Mouse (Mus musculus) retina, postnatal 1 day (tissue): ENCODE measurements at regions not wholly inside any gene's neighbourhood (a gene's known extent, or its start where the extent isn't known, plus 50 kb on each side); places are given as distances from the start of the nearest gene placed in this dataset.
A peak's percentile ranks its signal among the peaks of the same experiment; 100 is the strongest.

Experiments used
- DNase-seq: peaks from one replicate; pipeline ENCODE4 v3.0.0-alpha.2; 2012

DNA sequence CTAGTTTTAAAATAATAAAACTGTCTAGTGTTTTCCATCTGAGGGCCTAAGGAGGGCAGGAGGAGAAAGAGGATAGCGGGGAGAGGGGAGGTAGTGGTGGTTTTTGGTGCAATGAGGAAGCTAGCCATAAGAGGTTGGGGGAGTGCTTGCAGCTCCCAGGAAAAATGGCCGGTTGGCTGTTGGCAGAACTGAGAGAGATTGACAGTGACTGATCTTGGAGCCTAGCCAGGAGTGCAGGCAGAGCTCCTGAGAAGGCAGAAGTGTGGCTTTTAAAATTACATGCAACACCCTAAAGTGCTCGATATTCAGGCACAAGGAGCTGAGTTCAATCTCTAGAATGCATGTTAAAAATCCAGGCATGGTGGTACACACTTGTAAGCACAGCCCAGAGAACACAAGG, 938.3 kb upstream of the 2610301B20Rik start:
- DNase-seq = no peak

DNA sequence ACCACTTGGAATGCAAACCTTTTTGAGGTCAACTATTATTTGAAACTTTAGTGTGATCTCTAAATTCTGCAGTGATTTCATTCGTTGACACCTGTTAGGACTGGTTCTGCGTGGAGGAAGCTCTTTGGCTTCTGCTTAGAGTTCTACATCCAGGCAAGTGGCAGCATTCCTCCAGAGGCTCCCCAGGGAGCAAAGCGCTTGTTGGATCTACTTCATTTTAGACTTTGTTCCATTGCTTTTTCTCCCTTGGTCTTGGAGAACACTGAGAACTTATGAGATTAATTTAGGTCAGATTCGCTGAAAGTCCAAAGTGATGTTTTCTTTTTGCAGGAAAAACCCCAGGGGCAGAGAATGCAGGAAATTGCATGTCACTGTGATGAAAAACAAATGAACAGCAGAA, 922.9 kb upstream of the 2610301B20Rik start:
- DNase-seq = no peak

DNA sequence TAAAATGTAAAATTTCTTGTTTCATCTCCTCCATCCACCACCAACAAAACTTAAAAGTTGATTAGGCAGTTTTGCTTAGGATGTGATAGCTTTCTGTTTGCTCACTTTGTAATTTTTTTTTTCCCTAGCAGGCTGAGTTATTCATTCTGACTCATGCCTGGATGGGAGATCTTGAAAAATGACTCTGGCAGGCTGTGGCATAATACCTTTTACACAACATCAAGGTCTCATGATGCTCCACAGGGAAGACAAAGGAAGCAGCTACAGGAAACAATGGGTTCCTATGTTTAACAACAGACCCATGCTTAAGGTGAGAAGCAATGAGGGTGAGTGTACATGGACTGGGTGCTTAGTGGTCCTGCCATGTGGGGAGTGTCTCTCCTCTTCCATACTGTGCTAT, 899.7 kb upstream of the 2610301B20Rik start:
- no peak for DNase-seq

DNA sequence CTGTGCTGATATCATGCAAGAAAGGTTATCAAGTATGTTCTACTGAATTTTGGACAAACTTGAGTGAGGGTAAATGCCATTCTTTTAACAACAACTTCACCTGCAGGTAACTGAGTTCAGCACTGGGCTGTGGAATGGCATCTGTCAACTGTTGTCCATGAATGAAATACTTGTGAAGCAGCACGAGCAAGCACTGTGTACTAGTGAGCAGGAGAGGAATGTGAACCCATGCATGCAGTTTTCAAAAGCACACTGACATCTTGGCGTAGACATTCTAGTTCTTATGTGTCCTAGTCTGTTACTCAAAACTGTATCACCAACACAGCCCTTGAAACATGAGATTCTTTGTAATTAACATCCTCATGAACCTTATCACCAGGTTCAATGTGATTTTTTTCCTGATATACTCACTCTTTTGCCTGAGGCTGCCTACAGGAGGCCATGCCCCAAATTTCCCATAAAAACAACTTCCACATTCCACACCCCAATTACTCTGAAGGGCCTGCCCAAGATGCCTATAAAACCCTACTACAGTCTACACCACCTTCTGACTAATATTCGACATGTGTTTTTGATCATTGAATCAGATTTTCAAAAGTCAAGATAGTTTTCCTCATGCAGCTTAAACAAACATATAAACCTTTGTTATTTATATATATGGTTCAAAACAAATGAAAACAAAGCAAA, 892.8 kb upstream of the 2610301B20Rik start:
- DNase-seq = no peak

DNA sequence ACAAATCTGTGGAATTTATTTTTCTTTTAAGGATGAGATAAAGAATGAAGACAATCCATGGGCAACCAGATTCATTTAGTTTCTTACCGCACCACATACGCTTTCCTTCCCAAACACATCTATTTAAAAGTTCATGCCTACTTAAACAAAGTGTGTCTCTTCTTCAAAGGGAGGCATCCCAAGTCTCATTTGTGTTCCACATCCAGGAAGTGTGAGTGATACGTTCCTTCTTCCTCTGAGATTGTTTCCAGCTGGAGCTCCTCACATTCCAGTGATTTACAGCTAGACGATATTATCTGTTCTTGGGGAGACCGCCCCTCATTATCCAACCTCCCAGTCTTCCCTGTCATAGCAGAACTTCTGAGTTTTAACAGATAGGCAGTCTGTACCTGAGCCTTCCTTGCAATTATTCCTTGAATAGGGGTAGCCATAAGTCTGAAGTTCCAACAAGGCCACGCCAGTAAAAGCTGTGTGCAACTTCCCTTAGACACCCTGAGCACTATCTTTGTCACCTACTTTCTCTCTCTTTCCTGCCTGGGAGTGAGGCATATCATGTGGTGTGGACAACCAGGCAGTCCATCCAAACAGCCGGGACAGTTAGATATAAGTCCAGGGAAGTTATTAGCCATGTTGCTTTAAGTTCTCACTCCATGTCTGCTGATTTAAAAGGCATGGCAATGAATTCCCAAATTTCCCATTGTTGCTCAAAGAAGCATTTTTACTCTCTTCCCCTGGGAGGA, 891.3 kb upstream of the 2610301B20Rik start:
- DNase-seq = no peak

DNA sequence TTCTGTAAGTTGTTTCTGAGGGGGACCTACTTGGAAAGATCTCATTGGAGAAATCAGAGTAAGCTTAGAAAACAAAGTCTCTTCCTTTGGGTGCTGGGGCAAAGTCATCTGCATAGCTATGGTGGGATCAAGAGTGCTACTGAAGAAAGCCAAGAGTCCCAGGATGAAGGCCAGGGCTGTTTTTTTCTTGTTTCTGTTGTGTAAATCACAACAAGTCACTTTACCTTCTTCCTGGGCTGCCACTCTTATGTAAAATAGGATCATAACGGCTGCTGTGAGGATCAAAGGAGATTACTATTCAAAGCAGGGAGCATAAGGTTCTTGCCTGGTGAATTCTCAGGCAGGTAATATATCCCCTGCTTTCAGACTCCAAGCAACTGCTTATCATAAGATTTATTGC, 880.4 kb upstream of the 2610301B20Rik start:
- no peak for DNase-seq

DNA sequence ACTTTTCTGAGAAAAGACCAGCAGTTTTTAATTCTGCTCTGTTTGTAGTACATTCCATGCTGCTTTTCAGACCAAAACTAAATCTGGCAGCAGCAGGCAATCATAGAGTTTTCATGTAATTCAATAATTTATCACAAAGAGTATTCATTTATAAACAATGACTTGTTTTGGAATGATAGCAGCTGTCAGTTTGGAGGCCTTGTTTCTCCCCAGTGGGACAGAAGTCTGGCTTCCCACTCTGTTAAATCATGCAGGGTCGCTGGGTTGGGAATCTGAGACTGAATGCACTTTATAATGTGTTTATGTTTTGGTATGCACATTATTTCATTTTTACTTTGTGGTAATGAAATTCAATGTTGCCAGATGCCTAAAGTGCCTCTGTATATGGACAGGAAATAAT, 879.8 kb upstream of the 2610301B20Rik start:
- DNase-seq = peak; percentile 7

DNA sequence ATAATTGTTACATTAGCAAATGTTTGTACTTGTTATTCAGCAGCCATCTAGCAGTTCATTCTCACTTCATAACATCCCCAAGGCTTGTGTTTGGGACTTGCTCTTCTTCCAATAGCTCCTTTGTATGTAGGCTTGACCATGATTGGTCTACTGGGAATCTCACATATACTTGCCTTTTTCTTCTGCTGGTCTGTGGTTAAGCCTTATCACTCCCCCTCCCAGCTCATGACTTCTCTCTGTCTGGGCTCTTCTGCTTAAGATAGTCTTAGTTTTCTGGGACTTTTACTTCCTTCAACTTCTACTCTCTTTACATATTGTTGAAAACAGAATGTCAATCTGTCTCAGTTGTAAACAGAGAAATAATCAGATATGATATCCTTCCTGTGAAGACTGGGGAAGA, 844.0 kb upstream of the 2610301B20Rik start:
- DNase-seq = no peak

DNA sequence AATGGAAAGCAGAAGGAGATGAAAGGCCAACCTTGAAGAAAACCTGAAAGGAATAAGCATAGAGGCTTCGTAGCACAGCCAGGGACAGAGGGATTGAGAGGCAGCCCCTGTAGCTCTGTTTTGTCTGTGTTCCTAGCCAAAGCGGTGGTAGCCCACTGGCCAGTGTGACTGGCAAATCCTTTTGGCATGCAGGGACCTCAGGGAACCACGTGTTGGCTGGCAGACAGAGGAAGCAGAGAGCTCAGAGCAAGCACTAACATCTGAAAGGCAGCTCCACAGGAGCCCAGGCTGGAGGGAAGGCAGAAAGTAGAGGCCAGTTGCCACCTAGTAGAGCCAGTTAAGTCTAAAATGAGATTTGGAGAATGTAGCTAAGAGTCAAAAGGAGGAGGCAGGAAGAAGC, 842.5 kb upstream of the 2610301B20Rik start:
- DNase-seq = no peak

DNA sequence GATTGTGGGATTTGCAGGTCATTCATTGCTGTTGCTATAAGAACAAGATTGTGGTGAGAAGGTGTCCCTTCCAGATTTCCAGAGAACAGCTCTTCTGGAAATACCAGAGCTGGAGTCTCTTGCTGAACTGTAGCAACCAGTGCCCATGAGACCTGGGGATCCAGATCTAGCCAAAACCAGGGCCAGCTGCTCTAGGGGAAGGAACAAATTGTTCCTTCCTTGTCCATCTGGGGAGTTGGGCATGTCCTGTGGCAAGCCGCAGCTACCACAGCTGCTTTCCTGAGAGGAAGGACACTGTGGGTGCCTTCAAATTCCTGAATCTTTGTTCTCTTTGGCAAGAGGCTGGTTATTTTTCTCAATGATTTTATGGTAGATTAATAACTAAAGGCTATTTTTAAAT, 839.0 kb upstream of the 2610301B20Rik start:
- no peak for DNase-seq

DNA sequence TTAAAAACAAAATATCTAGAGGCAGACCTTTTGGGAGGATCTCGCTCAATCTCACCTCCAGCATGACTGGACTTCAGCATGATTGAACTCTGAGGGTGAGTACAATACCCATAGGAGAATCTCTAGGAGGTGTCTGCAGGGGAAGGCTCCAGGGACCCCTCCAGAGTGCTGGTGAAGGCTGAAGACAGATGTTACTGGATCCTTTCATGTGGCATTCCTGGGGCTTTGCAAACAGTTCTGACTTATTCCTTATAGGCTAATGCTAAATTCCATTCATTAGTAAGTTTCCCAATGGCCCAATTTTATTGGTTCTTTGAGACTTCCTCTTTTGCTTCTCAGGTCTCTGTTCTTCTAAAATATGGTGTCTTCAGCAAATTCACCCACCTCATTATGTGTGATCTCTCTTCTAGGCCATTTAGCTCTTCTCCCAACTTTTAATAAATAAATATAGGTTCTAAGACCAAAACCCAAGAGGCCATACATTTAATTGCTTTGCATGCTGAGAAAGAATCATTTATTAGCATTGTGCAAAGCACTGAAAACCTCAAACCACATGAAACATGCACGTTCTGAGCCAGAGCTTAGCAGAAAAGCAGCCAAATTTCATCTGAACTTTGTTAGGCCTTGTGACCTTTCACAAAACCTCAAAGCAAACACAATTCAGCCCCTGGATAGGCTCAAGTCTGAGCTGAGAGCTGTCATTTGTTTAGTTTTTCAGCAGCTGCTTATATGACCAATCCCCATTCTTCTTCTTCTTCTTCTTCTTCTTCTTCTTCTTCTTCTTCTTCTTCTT, 832.8 kb upstream of the 2610301B20Rik start:
- DNase-seq = no peak

DNA sequence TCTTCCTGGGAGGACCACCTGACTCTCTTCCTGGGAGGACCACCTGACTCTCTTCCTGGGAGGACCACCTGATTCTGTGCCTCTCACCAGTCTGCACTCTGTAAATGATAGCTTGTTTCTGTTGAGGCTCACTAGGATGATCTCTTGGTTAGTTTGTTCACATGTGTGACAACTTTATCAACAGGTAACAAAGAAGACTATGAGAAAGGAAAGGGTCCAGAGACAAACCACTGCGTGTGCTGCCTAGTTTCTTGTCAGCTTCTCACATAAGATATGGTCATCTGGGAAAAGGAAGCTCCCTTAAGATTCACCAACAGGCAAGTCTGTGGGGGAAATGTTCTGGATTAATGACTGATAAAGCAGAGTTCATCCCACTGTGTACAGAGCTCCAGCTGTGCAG, 825.5 kb upstream of the 2610301B20Rik start:
- no peak for DNase-seq

DNA sequence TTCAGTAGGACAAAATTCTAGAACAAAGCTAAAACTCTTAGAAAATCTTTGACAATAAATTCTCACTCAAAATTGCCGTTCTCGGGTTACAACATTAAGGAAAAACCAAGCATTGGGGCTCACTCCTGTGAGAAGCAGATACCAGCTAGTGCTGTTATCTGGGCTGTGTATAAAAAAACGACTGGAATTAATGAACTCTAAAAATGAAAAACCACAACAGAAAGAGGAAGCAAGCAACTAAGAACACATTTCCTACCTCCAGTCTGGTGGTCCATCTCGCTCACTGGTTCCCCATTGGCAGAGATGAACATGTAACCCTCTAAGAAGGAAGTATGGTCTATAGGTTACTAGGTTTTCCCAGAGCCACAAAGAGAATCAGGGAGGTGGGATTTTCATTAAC, 824.9 kb upstream of the 2610301B20Rik start:
- DNase-seq = no peak

DNA sequence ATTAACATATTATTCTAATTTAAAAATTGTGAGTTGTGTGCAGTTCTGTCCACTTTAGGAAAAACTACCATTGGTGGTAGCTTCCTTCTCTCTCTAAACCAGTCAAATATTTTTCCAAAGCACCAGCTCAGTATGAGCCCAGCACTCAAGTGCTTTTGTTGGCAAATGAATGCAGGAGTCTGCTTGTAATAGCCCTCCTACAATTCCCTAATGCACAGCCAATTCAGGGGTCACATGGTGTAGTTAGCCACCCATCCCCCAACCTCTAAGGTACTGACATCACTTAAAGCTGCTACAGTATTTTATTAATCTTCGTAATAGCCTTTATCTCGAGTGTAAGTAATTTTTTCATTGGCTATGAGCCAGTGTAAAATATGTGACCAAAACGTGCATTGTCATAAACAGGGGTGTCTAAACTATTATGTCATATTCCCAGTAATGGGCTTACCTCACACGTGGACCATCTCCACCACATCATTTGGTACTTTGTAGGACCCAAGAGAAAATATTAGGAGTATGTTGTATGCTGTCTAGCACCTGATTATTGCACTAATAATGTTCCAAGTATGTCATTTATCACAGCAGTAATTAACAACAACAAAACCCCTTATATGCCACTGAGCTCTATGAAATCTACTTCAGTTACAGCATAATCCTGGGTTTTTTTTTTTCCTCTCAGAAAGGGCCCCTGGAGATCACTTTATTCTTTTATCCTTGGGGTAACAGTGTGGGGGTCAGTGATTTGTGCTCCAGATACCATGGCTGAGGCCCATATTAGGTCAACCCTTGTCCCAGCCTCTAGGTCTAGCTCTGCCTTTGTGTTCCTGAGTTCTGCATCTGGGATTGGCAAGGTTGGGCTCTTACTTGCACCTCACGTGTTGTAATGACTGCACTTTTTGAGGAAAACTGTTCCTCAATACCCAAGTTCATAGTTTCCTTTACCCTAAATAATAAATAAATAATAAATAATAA, 822.7 kb upstream of the 2610301B20Rik start:
- no peak for DNase-seq

DNA sequence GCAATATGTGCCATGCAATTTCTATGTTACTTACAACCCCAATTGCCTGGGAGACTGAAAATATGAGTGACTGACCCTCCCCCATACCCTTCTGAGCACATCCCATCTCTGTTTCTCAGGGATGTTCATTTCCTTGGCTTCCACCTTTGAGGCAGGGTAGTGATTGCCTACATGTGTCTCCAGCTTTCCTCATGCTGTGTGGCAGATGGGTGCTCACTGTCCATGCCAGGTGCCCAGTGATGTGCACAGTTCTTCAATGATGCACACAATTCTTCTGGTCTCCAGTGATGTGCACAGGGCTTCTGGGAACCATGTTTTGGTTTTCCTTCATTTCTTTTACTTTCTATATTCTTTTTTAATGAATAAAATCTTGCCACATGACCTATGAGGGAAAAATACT, 821.4 kb upstream of the 2610301B20Rik start:
- DNase-seq = no peak

DNA sequence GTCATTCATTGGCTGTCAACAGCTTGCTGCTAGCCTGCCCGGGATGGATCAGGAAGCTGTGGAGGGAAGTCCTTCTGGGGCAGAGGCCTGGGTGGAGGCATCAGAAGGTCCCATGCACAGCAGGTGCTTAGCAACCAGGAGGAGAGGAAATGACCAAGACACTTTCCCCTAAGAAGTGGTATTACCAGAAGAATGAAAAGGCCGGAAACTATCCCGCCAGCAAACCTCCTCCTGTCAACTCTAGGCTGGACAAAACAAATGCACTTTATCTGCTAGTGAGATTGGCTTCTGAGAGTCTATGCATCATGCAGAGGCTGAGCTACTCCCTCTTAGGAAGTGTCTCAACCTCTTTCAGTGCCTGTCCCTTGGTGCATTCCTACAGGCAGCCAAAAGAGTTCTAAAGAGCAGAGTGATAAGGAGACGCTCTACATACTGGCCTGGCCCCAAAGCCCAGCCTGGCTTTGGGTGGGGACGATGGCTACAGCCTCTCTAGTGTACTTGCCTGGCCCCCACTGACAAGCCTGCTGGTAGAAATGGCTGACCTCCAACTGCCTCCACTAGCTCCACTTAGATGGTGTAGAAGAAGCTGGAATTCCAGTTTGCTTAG, 801.7 kb upstream of the 2610301B20Rik start:
- no peak for DNase-seq

DNA sequence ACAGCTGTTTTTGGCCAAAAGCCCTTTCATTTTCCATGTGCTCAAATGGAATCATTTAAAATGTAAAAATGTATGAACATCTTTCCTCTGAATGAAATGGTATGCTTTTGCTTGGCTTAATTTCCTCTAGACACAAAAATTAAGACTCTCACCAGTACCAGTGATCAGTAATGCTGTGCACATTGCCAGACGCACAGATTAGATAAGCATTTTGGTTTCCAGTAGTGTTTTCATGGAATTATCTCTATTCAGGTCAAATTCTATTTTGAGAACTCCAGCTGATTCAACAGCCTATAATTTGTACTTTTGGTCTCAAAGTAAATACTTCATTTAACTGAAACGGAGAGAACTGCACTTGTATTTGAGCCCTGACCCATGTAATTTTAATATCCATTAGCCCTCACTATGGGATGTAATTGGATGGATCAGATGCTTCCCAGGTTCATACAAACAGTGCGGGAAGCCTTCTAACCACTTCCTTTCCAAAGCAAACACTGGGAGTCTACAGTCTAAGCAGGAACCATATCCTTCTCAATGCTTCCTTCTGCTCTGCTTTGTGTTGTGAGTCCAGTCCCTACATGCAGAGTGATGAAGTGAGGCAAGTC, 794.6 kb upstream of the 2610301B20Rik start:
- DNase-seq = no peak

DNA sequence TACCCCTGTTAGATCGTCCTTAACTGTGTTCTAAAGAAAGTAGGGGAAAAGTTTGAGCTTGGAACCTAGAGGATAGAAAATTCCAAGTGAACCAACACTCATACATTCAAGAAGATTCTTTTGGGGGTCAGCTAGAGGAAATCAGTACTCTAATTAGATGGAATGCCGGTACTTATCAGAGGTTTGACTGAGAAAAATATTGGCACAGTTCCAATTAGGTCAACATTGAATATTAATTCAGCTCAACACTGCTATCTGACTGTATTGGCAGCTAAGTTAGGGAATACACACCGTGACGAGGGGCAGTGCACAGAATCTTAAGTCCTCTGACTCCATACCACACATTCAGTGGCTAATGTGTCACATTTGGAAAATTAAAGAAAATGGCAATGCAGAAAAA, 759.5 kb upstream of the 2610301B20Rik start:
- peak; percentile 75 for DNase-seq

DNA sequence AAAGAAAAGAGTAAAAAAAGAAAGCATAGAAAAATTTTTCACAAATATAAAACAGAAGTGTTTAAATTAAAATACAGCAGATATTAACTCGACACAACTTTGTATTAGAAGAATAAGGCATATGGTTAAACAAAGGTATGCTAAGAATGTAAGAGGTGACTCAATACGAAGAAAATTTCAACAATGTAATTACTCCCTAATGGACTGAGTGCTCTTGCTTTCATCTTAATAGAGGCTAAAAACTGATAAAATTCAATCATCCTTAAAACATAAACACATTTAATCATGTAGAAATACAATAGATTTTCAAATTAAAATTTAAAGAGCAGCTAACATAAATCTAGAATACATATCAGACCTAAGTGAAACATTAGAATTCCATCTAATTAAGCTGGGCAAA, 756.3 kb upstream of the 2610301B20Rik start:
- DNase-seq = no peak

DNA sequence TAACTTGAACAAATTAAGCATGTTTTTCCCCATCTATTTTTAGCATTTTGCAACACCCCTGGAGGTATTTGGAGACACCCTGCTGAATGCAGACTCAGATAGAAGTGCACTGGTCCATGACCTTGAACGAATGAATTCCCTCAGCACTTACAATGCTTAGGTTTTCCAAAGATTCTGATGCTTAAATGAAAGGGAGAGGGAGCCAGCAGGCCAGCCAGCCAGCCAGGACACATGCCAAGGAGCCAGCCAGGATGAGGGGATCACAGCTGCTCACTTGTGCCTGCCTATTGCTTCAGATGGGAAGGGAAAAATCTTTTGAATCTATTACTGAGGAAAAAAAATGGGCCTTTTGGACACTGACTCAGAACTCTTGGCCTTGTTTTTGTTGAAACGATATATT, 750.0 kb upstream of the 2610301B20Rik start:
- DNase-seq = no peak

DNA sequence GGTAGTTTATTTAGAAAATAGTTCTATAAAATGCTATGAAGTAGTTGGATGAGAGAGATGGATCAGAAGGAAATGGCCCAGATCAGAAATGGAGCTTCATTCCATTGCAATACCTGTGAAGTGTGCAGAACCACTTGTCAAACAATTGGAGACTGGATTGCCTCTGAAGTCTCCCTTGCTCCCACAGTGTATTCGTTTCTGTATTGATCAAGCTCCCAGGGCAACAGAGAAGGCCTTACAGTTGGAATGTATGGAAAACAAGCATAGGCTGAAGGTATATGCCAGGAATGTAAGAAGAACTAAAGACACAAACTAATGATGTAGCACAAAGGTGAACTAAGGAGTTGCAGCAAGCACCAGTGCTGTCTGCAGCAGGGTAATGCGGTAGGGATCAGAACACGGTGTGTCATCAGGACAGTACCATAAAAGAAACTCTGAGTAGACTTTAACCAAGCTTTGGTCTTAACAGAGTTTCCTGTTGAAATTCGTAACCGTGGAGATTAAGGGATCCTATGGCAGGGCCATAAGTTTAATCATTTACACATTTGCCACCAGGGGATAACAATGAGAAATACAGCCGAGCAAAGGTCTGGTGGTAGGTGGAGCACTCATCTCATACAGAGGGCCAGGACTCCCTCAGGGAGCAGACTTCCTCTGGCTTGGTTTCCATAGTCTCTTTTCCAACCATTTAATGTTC, 732.9 kb upstream of the 2610301B20Rik start:
- DNase-seq = no peak
